Mouse (Mus musculus): ENCODE data around the gene Cdc7.

Cdc7 gene

GRCm38 (mm10) chr5:107022064-107022428, 57.9 kb downstream of the Cdc7 start:
- DNase-seq (ENCODE audit: low read depth, low spot score) = no peak

- DNase-seq (ENCODE audit: low read depth, low spot score) = no peak
These were observed 59.8 kb downstream of the Cdc7 start for GRCm38 (mm10) chr5:107023951-107024350.

GRCm38 (mm10) chr5:107025371-107025770, 61.2 kb downstream of the Cdc7 start:
- DNase-seq (ENCODE audit: low read depth, low spot score) = no peak

DNA sequence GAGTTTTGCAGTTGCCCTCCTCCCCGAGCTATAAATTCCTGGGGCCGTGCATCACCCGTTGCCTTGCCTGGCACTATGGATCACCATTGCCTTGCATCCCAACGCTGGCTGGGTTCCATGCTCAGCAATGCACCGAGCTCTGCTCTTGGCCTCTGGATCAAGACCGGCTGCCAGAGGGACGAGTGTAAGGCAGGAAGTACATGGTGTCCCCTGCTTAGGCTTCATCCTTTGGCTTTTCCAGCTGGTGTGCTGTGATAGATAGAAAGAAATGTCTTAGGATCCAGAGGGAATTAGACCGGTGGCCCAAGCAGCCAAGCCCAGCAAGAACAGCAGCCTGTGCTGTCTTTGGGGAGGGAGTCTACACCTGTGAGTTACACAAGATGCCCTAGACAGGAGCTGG, 61.7 kb downstream of the Cdc7 start:
- DNase-seq (ENCODE audit: low read depth, low spot score) = peak; percentile 80

DNA sequence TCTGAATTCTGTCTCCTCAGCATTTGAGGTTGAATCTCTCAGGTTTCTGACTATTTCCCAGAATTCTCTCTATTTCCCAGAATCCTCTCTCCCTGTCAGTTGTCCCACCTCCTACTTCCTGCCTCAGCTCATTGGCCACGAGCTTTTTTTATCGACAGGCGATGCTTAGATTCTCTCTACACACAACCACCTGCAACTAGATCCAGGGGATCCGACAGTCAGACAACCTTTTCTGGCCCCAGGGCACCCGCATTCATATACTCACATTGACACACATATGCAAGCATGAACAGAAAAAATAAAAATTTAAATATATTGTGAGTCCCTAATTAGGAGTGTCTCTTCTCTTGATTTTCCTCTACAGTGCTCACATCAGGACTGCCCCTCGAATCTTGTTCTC, 63.5 kb downstream of the Cdc7 start:
- DNase-seq (ENCODE audit: low read depth, low spot score) = no peak

- no peak for DNase-seq (ENCODE audit: low read depth, low spot score)
These were observed 64.4 kb downstream of the Cdc7 start for GRCm38 (mm10) chr5:107028557-107028956.

DNA sequence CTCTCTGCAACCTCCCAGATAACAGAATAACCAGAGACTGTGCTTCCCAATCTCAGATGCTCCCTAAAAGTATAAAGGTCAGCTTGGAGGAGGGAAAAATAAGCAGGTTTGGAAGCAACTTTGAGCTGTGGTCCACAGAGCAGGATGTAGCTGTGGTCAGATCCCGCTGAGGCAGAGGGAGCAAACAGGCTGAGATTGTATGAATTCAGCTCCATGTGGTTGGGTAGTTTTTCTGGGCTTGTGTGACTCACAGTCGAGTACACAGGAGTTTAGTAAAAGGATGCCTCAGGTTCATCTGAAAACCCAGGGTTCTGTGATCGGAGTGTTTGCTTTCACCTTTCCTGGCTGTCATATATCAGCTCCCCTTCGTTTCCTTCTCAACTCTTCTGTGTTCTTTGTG, 65.7 kb downstream of the Cdc7 start:
- DNase-seq (ENCODE audit: low read depth, low spot score) = no peak

GRCm38 (mm10) chr5:107030821-107031220, 66.7 kb downstream of the Cdc7 start:
- DNase-seq (ENCODE audit: low read depth, low spot score) = no peak
